Mouse (Mus musculus) myocyte (in vitro differentiated cells): ENCODE data around the gene Igll1. TPM values are rescaled to one million over a fixed set of nuclear protein-coding genes. Genes with fewer than 3 reads are reported as not detected.
"Not testable (repeated sequence)": the region's sequence is repeated elsewhere in the genome, so short reads cannot be mapped to it uniquely, and the experiment has no call there.

ENCODE experiments used
- H3K27me3 ChIP-seq: one replicate; pipeline ENCODE4 v1.6.1; 2011; ENCODE audit not compliant: control insufficient read depth, insufficient read depth, insufficient read length
- H3K36me3 ChIP-seq: one replicate; pipeline ENCODE4 v1.6.1; 2011; ENCODE audit not compliant: control insufficient read depth, insufficient read depth
- H3K4me2 ChIP-seq: one replicate; pipeline ENCODE4 v1.6.1; 2011; ENCODE audit warnings: low read depth, control low read depth
- H3K4me3 ChIP-seq: one replicate; pipeline ENCODE4 v1.5.1; 2011; ENCODE audit warnings: mild to moderate bottlenecking, control low read depth, moderate library complexity
- H3K79me2 ChIP-seq: one replicate; pipeline ENCODE4 v1.6.1; 2011; ENCODE audit not compliant: control insufficient read depth, insufficient read depth
- H3ac ChIP-seq: one replicate; pipeline ENCODE4 v1.6.1; 2011; ENCODE audit not compliant: control insufficient read depth, insufficient read length
- CEBPB ChIP-seq: IDR thresholded peaks from 2 replicates; pipeline ENCODE4 v1.6.1; 2011; ENCODE audit warnings: mild to moderate bottlenecking, moderate library complexity; ENCODE audit not compliant: poor library complexity, insufficient read depth, severe bottlenecking
- E2F4 ChIP-seq: IDR thresholded peaks from one replicate; pipeline ENCODE4 v1.6.1; 2011; ENCODE audit warnings: mild to moderate bottlenecking, control low read depth, moderate library complexity; ENCODE audit not compliant: insufficient read depth
- MAX ChIP-seq: IDR thresholded peaks from one replicate; pipeline ENCODE4 v1.6.1; 2011; ENCODE audit warnings: low read depth, mild to moderate bottlenecking, control low read depth
- MYOD1 ChIP-seq, 3 experiments: IDR thresholded peaks; one replicate each; pipeline ENCODE4 v1.6.1; 2011; ENCODE audit warnings: control low read depth in 2 of 3, low read depth in 2 of 3, mild to moderate bottlenecking in 2 of 3, moderate library complexity in 1 of 3; ENCODE audit not compliant: insufficient read length in 2 of 3, control insufficient read depth in 1 of 3
- MYOG ChIP-seq, 3 experiments: IDR thresholded peaks; one replicate each; pipeline ENCODE4 v1.6.1; 2011; ENCODE audit warnings: control low read depth in 2 of 3, low read depth in 2 of 3, mild to moderate bottlenecking in 2 of 3; ENCODE audit not compliant: insufficient read length in 2 of 3, control insufficient read depth in 1 of 3, insufficient read depth in 1 of 3
- POLR2A ChIP-seq: IDR thresholded peaks from one replicate; pipeline ENCODE4 v1.6.1; 2011; ENCODE audit warnings: low read depth, mild to moderate bottlenecking, control low read depth, moderate library complexity; ENCODE audit not compliant: insufficient read length
- POLR2AphosphoS2 ChIP-seq: IDR thresholded peaks from one replicate; pipeline ENCODE4 v1.6.1; 2011; ENCODE audit warnings: low read depth, control low read depth; ENCODE audit not compliant: insufficient read length
- REST ChIP-seq: IDR thresholded peaks from one replicate; pipeline ENCODE4 v1.6.1; 2011; ENCODE audit warnings: mild to moderate bottlenecking, control low read depth, moderate library complexity; ENCODE audit not compliant: insufficient read depth, insufficient read length
- SRF ChIP-seq: IDR thresholded peaks from one replicate; pipeline ENCODE4 v1.6.1; 2011; ENCODE audit warnings: low read depth; ENCODE audit not compliant: control insufficient read depth, insufficient read length
- TCF12 ChIP-seq: IDR thresholded peaks from one replicate; pipeline ENCODE4 v1.6.1; 2011; ENCODE audit warnings: mild to moderate bottlenecking, control low read depth; ENCODE audit not compliant: poor library complexity, insufficient read depth, severe bottlenecking
- TCF3 ChIP-seq: IDR thresholded peaks from one replicate; pipeline ENCODE4 v1.6.1; 2011; ENCODE audit warnings: low read depth, control low read depth; ENCODE audit not compliant: insufficient read length
- USF1 ChIP-seq: IDR thresholded peaks from one replicate; pipeline ENCODE4 v1.6.1; 2011; ENCODE audit warnings: low read depth, mild to moderate bottlenecking, control low read depth, moderate library complexity
- polyA plus RNA-seq: library from polyadenylated mRNA; unstranded; fragments of >200 nt; fragmentation: generic; extraction: Trizol; gene quantifications from one replicate; pipeline ENCODE4 v1.2.1, GENCODE M21; 2012; ENCODE audit warnings: missing spikeins

Igll1 gene
- polyA plus RNA-seq, 1 experiment = not detected

GRCm38 (mm10) chr16:16865696-16866561 lies 2.1 kb upstream of the Igll1 start:
- peaks cover 9% of the 10 kb centered on the region for H3K27me3 ChIP-seq
- no peaks in the 10 kb centered on the region for H3K79me2 ChIP-seq
- TF ChIP-seq CEBPB = no peak
- TF ChIP-seq POLR2AphosphoS2 = no peak
- no peak for TF ChIP-seq POLR2A
- no peak for TF ChIP-seq SRF
- TF ChIP-seq REST = no peak
- no peak for TF ChIP-seq MYOG (IDR thresholded peaks at IDR 0.05; ENCODE audit: control insufficient read depth in 1 of 3, insufficient read depth in 1 of 3, insufficient read length in 2 of 3, low read depth in 2 of 3)
- no peak for TF ChIP-seq USF1
- no peak for TF ChIP-seq E2F4
- TF ChIP-seq MAX = no peak
- no peak for TF ChIP-seq TCF12
- TF ChIP-seq TCF3 = no peak
- TF ChIP-seq MYOD1 (IDR thresholded peaks at IDR 0.05; ENCODE audit: control insufficient read depth in 1 of 3, insufficient read length in 2 of 3, low read depth in 2 of 3) = no peak
- no peak overlapping the region for H3K4me2 ChIP-seq
- H3ac ChIP-seq = no peak overlapping the region
- no peaks in the 10 kb centered on the region for H3K36me3 ChIP-seq
- no peak overlapping the region for H3K4me3 ChIP-seq

DNA sequence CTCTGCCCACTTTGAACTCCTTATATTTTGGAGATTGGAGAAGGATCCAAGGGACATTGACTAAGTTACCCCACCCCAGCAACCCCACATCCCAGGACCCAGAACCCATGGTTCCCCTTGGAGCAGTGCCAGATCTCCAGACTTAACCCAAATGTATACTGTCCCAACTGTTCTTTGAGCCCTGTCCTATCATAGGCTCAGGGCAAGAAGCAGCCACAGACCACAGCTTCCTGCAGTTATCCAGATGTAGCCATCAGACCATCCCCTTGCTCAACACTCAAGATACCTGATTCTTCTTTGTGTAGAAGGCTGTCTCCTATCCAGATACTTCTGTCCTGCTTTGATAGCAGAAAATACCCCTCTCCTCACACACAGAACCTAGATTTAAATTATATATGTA lies 1.4 kb upstream of the Igll1 start:
- Histone ChIP-seq H3ac (no peak overlapping the region), H3K27me3 (peaks cover 9% of the 10 kb centered on the region), H3K4me3 (no peak overlapping the region), H3K4me2 (no peak overlapping the region), H3K79me2 (no peaks in the 10 kb centered on the region), H3K36me3 (no peaks in the 10 kb centered on the region)
- no peak for TF ChIP-seq POLR2A
- TF ChIP-seq MAX = no peak
- TF ChIP-seq MYOG (IDR thresholded peaks at IDR 0.05; ENCODE audit: control insufficient read depth in 1 of 3, insufficient read depth in 1 of 3, insufficient read length in 2 of 3, low read depth in 2 of 3) = no peak
- TF ChIP-seq TCF3 = no peak
- TF ChIP-seq E2F4 = no peak
- no peak for TF ChIP-seq SRF
- no peak for TF ChIP-seq USF1
- no peak for TF ChIP-seq REST
- TF ChIP-seq TCF12 = no peak
- no peak for TF ChIP-seq CEBPB
- TF ChIP-seq POLR2AphosphoS2 = no peak
- TF ChIP-seq MYOD1 (IDR thresholded peaks at IDR 0.05; ENCODE audit: control insufficient read depth in 1 of 3, insufficient read length in 2 of 3, low read depth in 2 of 3) = no peak

DNA sequence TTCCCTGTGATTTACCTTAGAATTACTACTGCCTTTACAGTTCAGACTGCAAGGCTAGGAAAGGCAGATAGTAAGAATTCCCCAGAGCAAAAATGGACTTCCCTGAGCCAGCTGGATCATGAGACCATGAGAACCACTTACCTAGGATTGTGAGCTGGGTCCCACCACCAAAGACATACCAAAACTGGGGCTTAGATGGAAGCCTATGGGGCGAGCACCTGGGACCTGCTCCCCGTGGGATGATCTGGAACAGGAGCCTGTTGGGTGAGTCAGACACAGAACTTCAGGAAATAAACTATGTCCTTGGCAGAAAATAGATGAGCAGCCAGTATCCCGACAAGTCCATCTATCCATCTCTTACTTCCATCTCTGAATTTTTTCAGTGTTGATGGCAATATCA lies 1.5 kb downstream of the Igll1 start:
- Histone ChIP-seq H3ac (no peak overlapping the region), H3K79me2 (no peaks in the 10 kb centered on the region), H3K4me2 (no peak overlapping the region), H3K4me3 (no peak overlapping the region), H3K27me3 (peaks cover 12% of the 10 kb centered on the region), H3K36me3 (no peaks in the 10 kb centered on the region)
- TF ChIP-seq E2F4 (no peak), POLR2AphosphoS2 (no peak), MAX (no peak), TCF3 (no peak), REST (no peak), USF1 (no peak)

- no peak overlapping the region for H3K4me3 ChIP-seq
- H3K79me2 ChIP-seq = no peaks in the 10 kb centered on the region
- no peak overlapping the region for H3K4me2 ChIP-seq
- H3ac ChIP-seq = no peak overlapping the region
- peaks cover 4% of the 10 kb centered on the region for H3K27me3 ChIP-seq
- TF ChIP-seq POLR2A = no peak
- no peaks in the 10 kb centered on the region for H3K36me3 ChIP-seq
Measured at GRCm38 (mm10) chr16:16856731-16857476, 6.9 kb downstream of the Igll1 start.

- not testable (repeated sequence) for H3K4me3 ChIP-seq, H3ac ChIP-seq, H3K27me3 ChIP-seq, H3K4me2 ChIP-seq, H3K79me2 ChIP-seq, H3K36me3 ChIP-seq
Measured at GRCm38 (mm10) chr16:16856054-16856453, 7.7 kb downstream of the Igll1 start.
